Mouse (Mus musculus) forebrain, embryonic 15.5 days (tissue): ENCODE data around the gene Myrip. TPM values are rescaled to one million over a fixed set of nuclear protein-coding genes. Genes with fewer than 3 reads are reported as not detected.
"Not testable (repeated sequence)": the region's sequence is repeated elsewhere in the genome, so short reads cannot be mapped to it uniquely, and the experiment has no call there.

Experiments used
- ATAC-seq: fragments of 200-750 bp; cut with Nextera tagmentation; replicated peaks from 2 replicates; pipeline ENCODE4 v1.8.0; 2017; ENCODE audit warnings: mild to moderate bottlenecking, moderate TSS enrichment, moderate library complexity
- H3K27ac ChIP-seq: fragments of 300-500 bp; sonication (generic); replicated peaks from 2 replicates; pipeline ENCODE4 v1.5.1; 2015; ENCODE audit warnings: mild to moderate bottlenecking, inconsistent platforms
- H3K27me3 ChIP-seq: fragments of 300-500 bp; sonication (generic); 2 replicates; pipeline ENCODE4 v1.6.1; 2015; ENCODE audit warnings: inconsistent platforms
- H3K36me3 ChIP-seq: fragments of 300-500 bp; sonication (generic); 2 replicates; pipeline ENCODE4 v1.6.1; 2015; ENCODE audit warnings: mild to moderate bottlenecking, inconsistent platforms
- H3K4me1 ChIP-seq: fragments of 300-500 bp; sonication (generic); 2 replicates; pipeline ENCODE4 v1.6.1; 2015; ENCODE audit warnings: inconsistent platforms
- H3K4me2 ChIP-seq: fragments of 300-500 bp; sonication (generic); replicated peaks from 2 replicates; pipeline ENCODE4 v1.6.1; 2015; ENCODE audit warnings: mild to moderate bottlenecking, inconsistent platforms
- H3K4me3 ChIP-seq: fragments of 300-500 bp; sonication (generic); 2 replicates; pipeline ENCODE4 v1.5.1; 2015; ENCODE audit warnings: mild to moderate bottlenecking, inconsistent platforms
- H3K9ac ChIP-seq: fragments of 300-500 bp; sonication (generic); replicated peaks from 2 replicates; pipeline ENCODE4 v1.6.1; 2015; ENCODE audit warnings: mild to moderate bottlenecking, inconsistent platforms
- H3K9me3 ChIP-seq: fragments of 300-500 bp; sonication (generic); 2 replicates; pipeline ENCODE4 v1.6.1; 2016; ENCODE audit warnings: inconsistent platforms
- WGBS: fragments of 180-500 bp; shearing (Covaris S2); methylation state at CpG from one replicate; pipeline ENCODE4 v1.1.7; 2015; ENCODE audit warnings: mixed read lengths; 5-methylcytosine and 5-hydroxymethylcytosine counted together
- polyA plus RNA-seq: library from polyadenylated mRNA; unstranded; fragments of >200 nt; fragmentation: Nextera tagmentation; extraction: Ambion mirVana; gene quantifications from 2 replicates; pipeline ENCODE4 v1.2.1, GENCODE M21; 2015

Myrip gene
- polyA plus RNA-seq: 1.5 and 2.3 TPM in 2 replicates

DNA sequence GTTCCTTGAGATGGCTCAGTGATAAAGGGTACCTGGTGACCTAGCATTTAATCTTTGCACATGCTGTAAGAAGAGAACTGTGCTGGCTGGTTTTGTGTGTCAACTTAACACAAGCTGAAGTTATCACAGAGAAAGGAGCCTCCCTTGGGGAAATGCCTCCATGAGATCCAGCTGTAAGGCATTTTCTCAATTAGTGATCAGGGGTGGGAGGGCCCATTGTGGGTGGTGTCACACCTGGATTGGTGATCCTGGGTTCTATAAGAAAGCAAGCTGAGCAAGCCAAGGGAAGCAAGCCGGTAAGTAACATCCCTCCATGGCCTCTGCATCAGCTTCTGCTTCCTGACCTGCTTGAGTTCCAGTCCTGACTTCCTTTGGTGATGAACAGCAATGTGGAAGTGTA lies at the start of gene Myrip:
Myrip (plus strand) TSS at position 301 of the 400 bp plus-strand sequence.
- not testable (repeated sequence) for H3K36me3 ChIP-seq, H3K9me3 ChIP-seq, H3K4me3 ChIP-seq, ATAC-seq, H3K9ac ChIP-seq, H3K4me2 ChIP-seq, H3K27ac ChIP-seq
- peaks cover 40% of the 10 kb centered on the region for H3K27me3 ChIP-seq
- peaks cover 17% of the 10 kb centered on the region for H3K4me1 ChIP-seq
- WGBS: 100% methylated on average over 1 of the region's 1 CpGs

DNA sequence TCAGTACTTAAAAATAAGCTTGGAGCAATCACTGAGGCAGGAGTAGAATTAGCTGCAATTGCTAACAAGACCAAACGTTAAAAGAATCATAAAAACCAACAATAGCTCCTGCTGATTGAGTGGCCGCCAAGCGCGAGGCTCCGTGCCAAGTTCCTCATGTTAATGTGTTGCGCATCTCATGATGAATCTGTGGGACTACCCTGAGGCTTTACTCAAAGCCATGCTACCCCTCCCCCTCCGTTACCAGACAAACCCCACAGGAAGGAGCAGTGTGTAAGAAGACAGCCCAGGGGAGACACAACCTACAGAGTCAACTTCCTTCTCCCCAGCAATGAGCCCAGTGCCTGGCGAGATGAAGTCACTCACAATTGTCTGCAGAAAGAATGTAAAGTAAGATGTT lies 41.5 kb upstream of the Myrip start:
- Histone ChIP-seq H3K4me2 (no peak overlapping the region), H3K9ac (no peak overlapping the region), H3K9me3 (no peaks in the 10 kb centered on the region), H3K27ac (peak overlapping the region; percentile 23; the same call in 1 of the 2 replicates), H3K4me1 (peaks cover 26% of the 10 kb centered on the region), H3K36me3 (no peaks in the 10 kb centered on the region), H3K27me3 (no peaks in the 10 kb centered on the region), H3K4me3 (no peak overlapping the region)
- peak; percentile 62 for ATAC-seq
- 31% methylated on average over 8 of the region's 8 CpGs for WGBS

DNA sequence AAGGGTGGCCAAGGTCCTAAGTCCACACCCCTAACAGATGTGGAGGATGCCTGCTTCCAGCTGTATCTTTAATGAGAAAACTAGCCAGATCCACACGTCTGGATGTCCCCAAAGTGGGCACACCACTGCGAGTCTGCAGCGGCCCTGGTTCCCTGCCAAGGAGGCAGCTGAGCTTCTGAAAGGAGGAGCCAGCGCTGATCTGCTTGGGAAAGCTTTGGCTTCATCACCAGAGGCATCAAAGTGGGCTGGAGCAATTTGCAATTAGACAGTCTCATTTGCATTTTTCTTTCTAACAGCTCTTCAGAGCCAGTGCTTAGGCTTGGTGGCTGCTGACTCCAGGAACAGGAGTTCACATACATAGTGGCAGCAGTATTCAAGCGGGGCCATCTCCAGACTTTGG lies 37.3 kb upstream of the Myrip start:
- ATAC-seq: peak; percentile 96
- Histone ChIP-seq H3K36me3 (no peaks in the 10 kb centered on the region), H3K27me3 (no peaks in the 10 kb centered on the region), H3K9ac (no peak overlapping the region), H3K4me2 (no peak overlapping the region), H3K9me3 (no peaks in the 10 kb centered on the region), H3K4me3 (no peak overlapping the region), H3K27ac (peak overlapping the region; percentile 54; the same call in 1 of the 2 replicates), H3K4me1 (peaks cover 27% of the 10 kb centered on the region)
- WGBS: 24% methylated on average over 5 of the region's 5 CpGs

DNA sequence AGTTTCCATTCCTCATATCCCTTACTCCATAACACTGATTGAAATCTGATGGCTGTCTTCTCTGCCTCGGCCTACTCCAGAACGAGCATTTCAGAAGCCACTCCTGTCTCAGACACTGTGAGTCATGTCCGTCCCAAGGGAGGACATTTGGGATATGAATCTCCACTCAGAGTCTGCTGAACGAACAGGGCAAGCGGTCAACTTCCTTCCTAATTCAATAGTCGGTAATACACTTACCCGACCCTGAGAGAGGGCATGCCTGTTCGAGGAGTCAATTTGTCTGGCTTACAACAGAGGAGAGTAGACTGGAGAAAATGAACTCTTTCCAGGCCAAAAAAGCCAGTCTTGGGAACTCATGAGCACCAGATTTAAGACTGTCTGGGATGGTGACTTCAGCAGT lies 28.2 kb upstream of the Myrip start:
- Histone ChIP-seq H3K27ac (no peak overlapping the region), H3K9ac (no peak overlapping the region), H3K4me2 (no peak overlapping the region), H3K4me1 (no peaks in the 10 kb centered on the region), H3K36me3 (no peaks in the 10 kb centered on the region), H3K27me3 (no peaks in the 10 kb centered on the region), H3K9me3 (no peaks in the 10 kb centered on the region), H3K4me3 (no peak overlapping the region)
- WGBS: 84% methylated on average over 8 of the region's 8 CpGs
- ATAC-seq: no peak

DNA sequence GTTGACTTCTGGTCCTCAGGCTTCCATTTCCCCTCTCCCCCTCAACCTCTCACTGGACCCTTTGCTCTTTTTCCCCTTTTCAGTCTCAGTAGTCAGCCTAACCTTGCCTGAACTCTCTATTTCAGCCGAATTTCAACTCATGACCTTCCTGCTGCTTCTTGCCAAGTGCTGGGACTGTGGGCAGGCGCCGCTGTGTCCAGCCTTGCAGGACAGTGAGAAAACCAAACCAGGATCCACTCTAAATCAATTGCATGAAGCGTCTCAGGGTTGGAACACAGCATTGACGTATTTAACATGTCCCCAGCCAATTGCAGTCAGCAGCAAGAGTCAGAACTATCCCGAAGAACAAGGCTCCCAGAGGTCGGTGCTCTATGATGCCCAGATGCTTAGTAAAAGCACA lies 26.1 kb upstream of the Myrip start:
- no peak overlapping the region for H3K4me3 ChIP-seq
- no peak overlapping the region for H3K4me2 ChIP-seq
- 86% methylated on average over 7 of the region's 7 CpGs for WGBS
- H3K9ac ChIP-seq: no peak overlapping the region
- no peaks in the 10 kb centered on the region for H3K4me1 ChIP-seq
- H3K9me3 ChIP-seq: no peaks in the 10 kb centered on the region
- no peaks in the 10 kb centered on the region for H3K27me3 ChIP-seq
- no peaks in the 10 kb centered on the region for H3K36me3 ChIP-seq
- H3K27ac ChIP-seq: no peak overlapping the region
- no peak for ATAC-seq

DNA sequence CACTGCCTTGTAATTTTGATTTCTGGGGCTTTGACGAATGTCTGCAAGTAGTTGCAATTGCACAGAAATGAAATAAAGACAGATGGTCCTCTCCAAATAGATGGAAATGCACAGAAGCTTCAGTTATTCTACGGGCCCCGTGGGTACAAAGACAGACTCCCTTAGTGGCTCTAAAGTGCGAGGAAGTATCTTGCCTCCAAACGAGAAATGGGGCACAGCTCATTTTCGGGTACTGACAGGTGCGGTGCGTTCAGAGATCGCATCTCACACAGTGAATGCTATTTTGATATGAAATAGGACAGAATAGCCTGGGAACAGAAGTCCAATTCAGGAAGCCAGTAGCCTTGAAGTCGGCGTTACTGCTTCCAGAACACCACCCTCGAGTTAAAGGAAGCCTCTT lies 20.2 kb upstream of the Myrip start:
- 88% methylated on average over 12 of the region's 12 CpGs for WGBS
- H3K27ac ChIP-seq: no peak overlapping the region
- H3K27me3 ChIP-seq: no peaks in the 10 kb centered on the region

DNA sequence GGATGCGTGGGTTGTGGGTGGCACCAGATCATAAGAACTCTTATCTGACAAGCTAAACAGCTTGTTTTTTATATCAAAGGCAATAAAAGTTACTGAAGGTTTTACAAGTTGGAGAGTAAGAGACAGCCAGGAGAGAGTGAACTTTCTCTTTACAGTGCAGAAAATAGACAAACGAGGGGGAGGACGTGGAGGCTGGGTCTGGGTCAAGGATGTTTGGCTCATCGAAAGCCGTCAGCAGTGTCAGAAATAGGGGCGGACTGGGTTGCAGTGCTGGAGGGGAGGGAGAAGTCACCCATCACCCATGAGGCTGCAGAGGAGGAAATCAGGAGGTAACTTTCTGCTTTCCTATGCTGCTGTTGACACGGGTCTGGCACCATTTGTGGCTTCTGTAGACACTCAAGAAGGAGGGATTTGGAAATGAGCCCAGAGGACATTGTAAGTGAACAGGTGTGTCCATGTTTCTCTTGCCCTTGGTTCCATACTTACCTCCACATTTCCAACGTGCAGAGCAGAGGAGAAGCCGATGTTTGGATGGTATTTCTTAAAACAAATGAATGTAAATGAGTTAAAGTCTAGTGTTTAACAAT lies 18.8 kb upstream of the Myrip start:
- H3K4me1 ChIP-seq: no peaks in the 10 kb centered on the region
- H3K36me3 ChIP-seq: no peaks in the 10 kb centered on the region
- H3K9ac ChIP-seq: no peak overlapping the region
- no peaks in the 10 kb centered on the region for H3K9me3 ChIP-seq
- H3K4me3 ChIP-seq: no peak overlapping the region
- no peak overlapping the region for H3K4me2 ChIP-seq
- no peaks in the 10 kb centered on the region for H3K27me3 ChIP-seq
- WGBS: 86% methylated on average over 9 of the region's 9 CpGs
- H3K27ac ChIP-seq: no peak overlapping the region
- no peak for ATAC-seq

More for the DNA sequence above, 20.2 kb upstream of the Myrip start:
- Histone ChIP-seq H3K4me2 (no peak overlapping the region), H3K4me1 (no peaks in the 10 kb centered on the region), H3K36me3 (no peaks in the 10 kb centered on the region), H3K4me3 (no peak overlapping the region), H3K9me3 (no peaks in the 10 kb centered on the region), H3K9ac (no peak overlapping the region)
- ATAC-seq: no peak

DNA sequence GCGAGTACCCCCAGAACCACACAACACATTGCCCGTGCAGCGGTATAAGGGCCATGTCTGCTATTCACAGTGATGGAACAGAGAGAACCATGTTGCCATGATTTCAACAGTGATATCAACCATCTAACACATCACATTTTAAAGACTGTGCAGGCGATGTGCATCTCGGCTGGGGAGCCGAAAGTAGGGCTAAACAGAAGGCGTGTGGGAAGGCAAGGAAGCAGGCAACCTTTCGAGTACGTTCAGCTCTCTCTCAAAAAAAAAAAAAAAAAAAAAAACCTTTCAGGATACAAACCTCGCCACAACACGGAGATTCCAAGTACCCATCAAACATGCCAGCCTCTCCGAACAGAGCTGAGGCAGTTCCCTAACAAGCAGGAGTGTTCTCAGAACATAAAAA lies 17.8 kb upstream of the Myrip start:
- Histone ChIP-seq H3K9ac (no peak overlapping the region), H3K36me3 (no peaks in the 10 kb centered on the region), H3K27me3 (no peaks in the 10 kb centered on the region), H3K4me2 (no peak overlapping the region), H3K4me1 (no peaks in the 10 kb centered on the region), H3K27ac (no peak overlapping the region), H3K9me3 (no peaks in the 10 kb centered on the region), H3K4me3 (no peak overlapping the region)
- no peak for ATAC-seq
- 86% methylated on average over 12 of the region's 12 CpGs for WGBS

DNA sequence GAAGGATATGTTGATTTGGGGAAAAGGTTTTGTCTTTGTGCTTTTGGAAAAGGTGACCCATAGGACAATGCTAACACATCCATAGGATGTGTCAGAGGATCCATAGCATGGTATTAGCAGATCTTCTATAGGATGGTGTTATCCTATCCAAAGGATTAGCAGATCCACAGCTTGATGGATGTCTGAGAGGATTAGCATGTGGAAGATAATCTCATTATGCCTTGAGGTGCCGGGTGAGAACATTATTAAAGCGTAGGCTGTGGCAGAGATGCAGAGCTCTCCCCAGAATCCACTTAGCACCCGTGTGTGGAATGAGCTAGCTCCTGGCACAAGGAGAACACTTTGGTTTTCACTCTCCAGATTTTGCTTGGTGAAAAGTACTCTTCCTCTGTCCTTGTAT lies 13.3 kb upstream of the Myrip start:
- Histone ChIP-seq H3K27me3 (no peaks in the 10 kb centered on the region), H3K9me3 (no peaks in the 10 kb centered on the region), H3K4me1 (no peaks in the 10 kb centered on the region), H3K36me3 (no peaks in the 10 kb centered on the region), H3K4me2 (no peak overlapping the region), H3K27ac (no peak overlapping the region), H3K4me3 (no peak overlapping the region), H3K9ac (no peak overlapping the region)
- 12% methylated on average over 3 of the region's 3 CpGs for WGBS
- ATAC-seq: no peak

DNA sequence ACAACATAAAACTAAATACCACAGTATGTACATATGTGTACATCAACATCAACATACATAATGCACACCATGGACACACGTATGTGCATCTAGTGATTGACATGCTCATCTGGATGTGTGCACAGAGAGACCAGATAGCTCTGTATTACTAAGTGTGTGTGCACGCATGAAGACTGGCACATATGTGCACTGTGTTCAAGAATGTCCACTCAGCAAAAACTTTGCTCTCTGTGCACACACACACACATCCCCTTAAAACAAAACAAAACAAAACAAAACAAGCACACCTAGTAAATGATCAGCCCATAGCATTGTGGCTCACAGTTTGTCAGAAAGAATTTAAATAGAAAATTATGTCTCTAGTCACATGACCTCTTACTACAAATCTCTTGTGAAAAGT lies 10.9 kb upstream of the Myrip start:
- WGBS: 87% methylated on average over 2 of the region's 2 CpGs
- Histone ChIP-seq H3K4me3 (no peak overlapping the region), H3K9me3 (no peaks in the 10 kb centered on the region), H3K27me3 (no peaks in the 10 kb centered on the region), H3K27ac (no peak overlapping the region), H3K4me2 (no peak overlapping the region), H3K9ac (no peak overlapping the region), H3K36me3 (no peaks in the 10 kb centered on the region), H3K4me1 (no peaks in the 10 kb centered on the region)
- no peak for ATAC-seq

DNA sequence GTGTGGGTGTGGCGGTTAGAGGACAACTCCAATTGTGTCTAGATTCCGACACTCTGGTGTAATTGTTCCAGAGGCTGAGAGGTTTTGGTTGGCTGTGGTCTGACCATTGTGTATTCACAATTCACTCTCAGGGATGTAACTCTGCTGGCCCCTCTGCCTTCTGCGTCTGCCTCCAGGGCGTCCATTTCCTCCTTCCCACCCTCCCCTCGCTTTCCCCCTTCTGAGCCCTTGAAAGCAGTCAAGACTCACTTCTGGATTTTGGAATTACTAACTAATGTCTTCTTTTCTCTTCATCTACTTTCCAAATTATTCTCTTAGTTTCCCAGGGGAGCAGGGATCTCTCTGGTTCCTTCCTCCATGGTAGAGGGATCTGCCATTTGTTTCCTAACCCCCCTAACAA lies 8.8 kb upstream of the Myrip start:
- H3K4me1 ChIP-seq: no peaks in the 10 kb centered on the region
- H3K4me2 ChIP-seq: no peak overlapping the region
- WGBS: 73% methylated on average over 5 of the region's 5 CpGs
- no peak overlapping the region for H3K9ac ChIP-seq
- H3K9me3 ChIP-seq: no peaks in the 10 kb centered on the region
- H3K4me3 ChIP-seq: no peak overlapping the region
- no peaks in the 10 kb centered on the region for H3K36me3 ChIP-seq
- no peaks in the 10 kb centered on the region for H3K27me3 ChIP-seq
- H3K27ac ChIP-seq: no peak overlapping the region
- ATAC-seq: no peak

DNA sequence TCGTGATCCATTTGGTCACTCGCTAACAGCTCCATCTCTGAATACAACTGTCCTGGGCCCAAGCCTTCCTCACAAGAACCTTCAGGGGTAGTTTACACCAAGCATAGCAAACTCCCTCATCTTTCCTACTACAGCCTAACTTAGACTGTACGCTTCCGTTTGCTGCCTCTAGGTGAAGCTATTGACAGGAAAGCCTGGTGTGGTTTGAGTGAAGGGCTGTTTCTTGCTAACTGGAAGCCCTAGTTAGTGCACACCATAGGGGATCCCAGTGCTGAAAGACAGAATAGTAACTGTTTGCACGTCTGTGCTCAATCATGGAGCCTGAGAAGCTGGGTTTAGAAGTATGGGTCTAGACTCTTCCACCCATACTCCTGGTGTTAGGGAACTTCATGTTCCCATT lies 5.8 kb upstream of the Myrip start:
- Histone ChIP-seq H3K4me2 (no peak overlapping the region), H3K36me3 (no peaks in the 10 kb centered on the region), H3K9ac (no peak overlapping the region), H3K27ac (no peak overlapping the region), H3K4me1 (no peaks in the 10 kb centered on the region), H3K27me3 (no peaks in the 10 kb centered on the region), H3K4me3 (no peak overlapping the region), H3K9me3 (no peaks in the 10 kb centered on the region)
- no peak for ATAC-seq
- WGBS: 82% methylated on average over 5 of the region's 5 CpGs

DNA sequence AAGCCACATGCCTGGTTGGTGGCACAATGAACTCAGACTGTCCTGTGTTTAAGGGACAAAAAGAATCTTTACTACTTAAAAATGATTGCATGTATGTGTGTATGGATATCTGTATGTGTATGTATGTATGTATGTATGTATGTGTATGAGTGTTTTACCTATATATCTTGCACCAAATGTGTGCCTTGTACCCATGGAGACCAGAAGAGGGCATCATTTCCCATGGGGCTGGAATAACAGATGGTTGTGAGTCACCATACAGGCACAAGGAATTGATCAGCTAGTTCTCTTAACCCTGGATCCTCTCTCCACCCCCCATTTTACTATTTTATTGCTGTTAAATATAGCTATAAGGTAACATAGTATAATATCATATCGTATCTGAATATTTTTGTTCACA lies 4.4 kb upstream of the Myrip start:
- H3K9ac ChIP-seq: no peak overlapping the region
- H3K36me3 ChIP-seq: no peaks in the 10 kb centered on the region
- 100% methylated on average over 1 of the region's 1 CpGs for WGBS
- H3K27ac ChIP-seq: no peak overlapping the region
- H3K27me3 ChIP-seq: peaks cover 4% of the 10 kb centered on the region; the same call in 1 of the 2 replicates
- ATAC-seq: no peak
- H3K4me3 ChIP-seq: no peak overlapping the region
- H3K4me2 ChIP-seq: no peak overlapping the region
- H3K9me3 ChIP-seq: no peaks in the 10 kb centered on the region
- H3K4me1 ChIP-seq: no peaks in the 10 kb centered on the region
